Mouse (Mus musculus) embryo, embryonic 10 days (tissue): ENCODE data around the gene Gm6525.

Source experiments
- DNase-seq: peaks from one replicate; pipeline ENCODE4 v3.0.0-alpha.2; 2015; ENCODE audit warnings: low spot score

The Gm6525 gene

GRCm38 (mm10) chr3:84215253-84215652, 41.3 kb downstream of the Gm6525 start:
- DNase-seq = no peak

GRCm38 (mm10) chr3:84215743-84216360, 41.9 kb downstream of the Gm6525 start:
- no peak for DNase-seq

GRCm38 (mm10) chr3:84217118-84217960, 43.4 kb downstream of the Gm6525 start:
- DNase-seq = no peak

- DNase-seq = no peak
Measured at GRCm38 (mm10) chr3:84217961-84218351, 44.1 kb downstream of the Gm6525 start.

GRCm38 (mm10) chr3:84218498-84218897, 44.6 kb downstream of the Gm6525 start:
- DNase-seq = no peak

DNA sequence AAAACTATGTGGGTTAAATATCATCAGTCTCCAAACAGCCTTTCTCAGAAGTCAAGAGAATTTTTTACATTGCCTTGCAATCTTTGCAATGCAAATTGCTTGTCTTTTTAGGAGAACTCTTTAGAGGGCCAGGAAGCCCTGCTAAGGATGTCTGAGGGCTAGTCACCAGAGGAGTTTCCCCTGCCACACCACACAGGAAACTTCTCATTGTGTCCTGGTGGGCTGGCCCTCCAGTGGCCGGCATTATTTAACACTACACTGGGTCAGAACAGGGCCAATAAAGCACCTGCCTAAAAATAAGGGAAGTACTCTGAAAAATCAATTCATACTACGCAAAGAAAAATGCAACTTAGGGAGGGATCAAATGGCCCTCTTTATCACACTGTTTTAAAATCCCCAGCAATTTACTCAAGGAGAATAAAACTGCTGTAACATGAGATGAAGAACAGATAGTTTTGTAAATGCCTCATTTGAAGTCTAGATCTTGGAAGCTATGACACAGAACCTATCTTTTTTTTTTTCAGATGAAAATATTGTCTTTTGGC, 45.3 kb downstream of the Gm6525 start:
- DNase-seq = peak; percentile 35

GRCm38 (mm10) chr3:84219720-84220273, 45.9 kb downstream of the Gm6525 start:
- peak; percentile 76 for DNase-seq

- peak; percentile 20 for DNase-seq
Measured at GRCm38 (mm10) chr3:84220326-84220725, 46.4 kb downstream of the Gm6525 start.

DNA sequence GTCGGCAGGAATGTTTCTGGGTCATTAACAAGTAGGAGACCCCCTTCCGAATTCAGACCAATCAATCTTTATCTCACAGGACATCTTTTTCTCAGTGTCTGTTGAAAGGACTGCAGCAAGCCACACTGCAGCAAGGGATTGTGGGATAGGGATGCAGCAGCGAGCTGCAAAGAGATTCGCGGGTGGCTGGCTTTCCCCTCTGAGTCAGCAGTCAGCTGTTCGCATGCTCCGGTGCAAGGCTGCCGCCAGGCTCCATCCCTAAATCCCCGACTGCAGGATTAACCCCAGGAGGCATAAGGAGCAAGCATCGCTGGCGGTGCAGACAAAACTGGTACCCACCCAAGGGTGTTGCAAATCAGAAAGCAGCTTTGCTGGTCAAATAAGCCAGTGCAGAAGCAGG, 46.8 kb downstream of the Gm6525 start:
- DNase-seq = peak; percentile 88
